Mouse (Mus musculus) ES-E14 (cell line): Measurements from ENCODE around the gene Ptpra.

Experiments
- CHD2 ChIP-seq: IDR thresholded peaks from 2 replicates; pipeline ENCODE4 v1.6.1; 2014; ENCODE audit warnings: mild to moderate bottlenecking, low read depth, low read length, inconsistent platforms
- HCFC1 ChIP-seq: IDR thresholded peaks from 2 replicates; pipeline ENCODE4 v1.6.1; 2012; ENCODE audit warnings: low read length, inconsistent platforms, borderline replicate concordance; ENCODE audit not compliant: insufficient read depth
- ZC3H11A ChIP-seq: IDR thresholded peaks from 2 replicates; pipeline ENCODE4 v1.6.1; 2012; ENCODE audit warnings: low read depth, mild to moderate bottlenecking, inconsistent platforms, low read length, borderline replicate concordance
- ZNF384 ChIP-seq: IDR thresholded peaks from 2 replicates; pipeline ENCODE4 v1.6.1; 2012; ENCODE audit warnings: low read depth, low read length, inconsistent platforms

DNA sequence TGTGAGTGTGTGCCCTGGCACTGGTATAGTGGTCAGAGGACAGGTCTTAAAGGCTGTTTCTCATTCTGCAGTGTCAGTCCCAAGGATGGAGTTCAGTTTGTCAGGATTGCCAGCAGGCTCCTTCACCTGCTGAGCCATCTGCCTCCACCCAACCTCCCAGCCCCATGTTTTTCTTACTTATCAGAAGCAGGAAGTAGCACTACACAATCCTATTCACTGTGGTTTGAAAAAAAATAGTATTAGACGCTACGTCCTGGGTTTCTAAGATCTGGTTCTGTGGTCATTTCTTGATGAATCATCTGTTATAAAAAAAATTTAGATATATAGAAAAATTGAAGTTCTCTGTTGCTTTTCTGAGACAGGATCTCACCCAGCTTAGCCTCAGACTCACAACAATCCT is 51.5 kb downstream of the Ptpra start:
- TF ChIP-seq HCFC1: no peak
- TF ChIP-seq ZNF384: no peak
- TF ChIP-seq CHD2: no peak
- no peak for TF ChIP-seq ZC3H11A
